Mouse (Mus musculus) spleen, adult 2 months (tissue): ENCODE data around the gene Gpr45.

Experiments used
- CTCF ChIP-seq: fragments of 200-500 bp; IDR thresholded peaks from 2 replicates; pipeline ENCODE4 v1.5.1; 2011; ENCODE audit warnings: mild to moderate bottlenecking, inconsistent platforms; ENCODE audit not compliant: insufficient read depth, insufficient read length, insufficient replicate concordance; ENCODE audit errors: extremely low read depth
- POLR2A ChIP-seq: fragments of 200-500 bp; IDR thresholded peaks from 2 replicates; pipeline ENCODE4 v1.6.1; 2011; ENCODE audit warnings: low read depth, low read length, inconsistent platforms

DNA sequence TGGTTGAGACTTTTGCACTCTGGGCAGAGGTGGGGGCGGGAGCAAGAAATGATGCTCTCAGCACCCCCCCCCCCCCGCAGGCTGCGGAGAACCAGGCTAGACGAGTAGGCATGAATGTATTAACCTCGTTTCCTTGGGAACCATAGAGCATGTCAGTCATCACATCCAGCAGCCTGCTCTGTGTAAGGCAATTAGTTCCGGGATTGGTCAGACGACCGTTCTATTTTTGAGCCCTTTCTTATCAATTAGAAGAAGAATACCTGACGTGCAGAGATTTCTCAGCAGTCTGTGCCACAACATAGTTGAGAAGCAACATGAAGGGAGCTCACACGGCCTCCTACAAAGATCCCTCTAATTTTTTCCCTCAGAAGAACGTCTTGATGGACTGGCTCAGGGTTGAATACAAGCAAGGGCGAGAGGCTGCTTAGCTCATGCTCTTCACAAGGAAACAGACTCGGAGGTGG is 53.4 kb downstream of the Gpr45 start:
- TF ChIP-seq POLR2A = no peak
- TF ChIP-seq CTCF = no peak
